Mouse (Mus musculus) kidney, adult 2 months (tissue): Measurements from ENCODE around the gene Macrod2.

Experiments used
- CTCF ChIP-seq: fragments of 200-500 bp; conservative IDR thresholded peaks from 2 replicates; pipeline ENCODE4 v1.5.1; 2011; ENCODE audit warnings: low read depth, mild to moderate bottlenecking, control low read depth, low read length, moderate library complexity, mixed read lengths; ENCODE audit not compliant: insufficient read depth, insufficient read length
- POLR2A ChIP-seq: fragments of 200-500 bp; IDR thresholded peaks from one replicate; pipeline ENCODE4 v1.6.1; 2011; ENCODE audit warnings: low read depth, low read length, control low read depth

- TF ChIP-seq CTCF (no peak), POLR2A (no peak)
These were observed 320.7 kb downstream of the Macrod2 start for GRCm38 (mm10) chr2:140715822-140716221.
